30 mouse cellular contexts compared by ENCODE assay signal in genomic region chrX:157691186-157691585, GRCm38 (mm10). TPM values are rescaled to one million over a fixed set of nuclear protein-coding genes. Genes with fewer than 3 reads are reported as not detected.
A peak's percentile ranks its signal among the peaks of the same experiment; 100 is the strongest.
DNase-seq lines count a peak whose midpoint lies in the region; ATAC-seq and TF ChIP-seq lines count a peak whose summit lies in the region.
"Had no signal": no experiment of that assay in that cellular context is flagged by ENCODE, and none has a peak within 500 bp of the region (broad histone marks: within the 10 kb centered on the region; RNA-seq: fewer than 3 reads in every experiment).

No protein-coding gene starts in this region.

- H3K9me3 ChIP-seq in lung, embryonic 14.5 days (ENCODE audit: low read depth, low read length) = no peaks in the 10 kb centered on the region
- H3K9me3 ChIP-seq in lung, postnatal 0 days (ENCODE audit: low read length) = no peaks in the 10 kb centered on the region
- H3K9me3 ChIP-seq: embryonic facial prominence, embryonic 15.5 days; heart, embryonic 12.5 days; heart, embryonic 15.5 days; hindbrain, embryonic 10.5 days; hindbrain, embryonic 13.5 days; intestine, embryonic 15.5 days had no signal

- intact Hi-C loops in gastrocnemius, postnatal 36 days (cut with DNase I) = no loop called here

- DNase-seq in adrenal gland, postnatal 14 days = peak; percentile 28
- no peak for DNase-seq in adrenal gland, adult 8-10 months
- DNase-seq in lung, embryonic 14.5 days = peak; percentile 22
- no peak for DNase-seq in lung, postnatal 0 days (ENCODE audit: low spot score)
- DNase-seq in brain, embryonic 14.5 days (ENCODE audit: low read depth) = peak; percentile 7
- DNase-seq in gastrocnemius, postnatal 36 days = no peak
- DNase-seq: cerebellum, adult 11-12 months; cerebellum, adult 8-10 months; cerebellum, postnatal 10 days; cerebellum, postnatal 36 days; embryo, embryonic 11 days; forebrain, postnatal 0 days; gastrocnemius, adult 2 months; gastrocnemius, postnatal 14 days; heart, adult 18-20 months; heart, postnatal 10 days; heart, postnatal 36 days; kidney, adult 11 months had no signal

- H3K4me1 ChIP-seq in lung, embryonic 14.5 days (ENCODE audit: insufficient read depth) = no peaks in the 10 kb centered on the region
- no peaks in the 10 kb centered on the region for H3K4me1 ChIP-seq in lung, postnatal 0 days (ENCODE audit: insufficient read depth, low read depth, low read length)
- H3K4me1 ChIP-seq: embryonic facial prominence, embryonic 15.5 days; heart, embryonic 12.5 days; heart, embryonic 15.5 days; hindbrain, embryonic 10.5 days; hindbrain, embryonic 13.5 days; intestine, embryonic 15.5 days had no signal

- no peak overlapping the region for H3K4me3 ChIP-seq in lung, embryonic 14.5 days (ENCODE audit: low read depth, low read length)
- no peak overlapping the region for H3K4me3 ChIP-seq in lung, postnatal 0 days (ENCODE audit: low read depth, low read length)
- H3K4me3 ChIP-seq: embryonic facial prominence, embryonic 15.5 days; gastrocnemius, adult 2 months; heart, embryonic 12.5 days; heart, embryonic 15.5 days; hindbrain, embryonic 10.5 days; hindbrain, embryonic 13.5 days; intestine, embryonic 15.5 days had no signal

- 45% methylated on average over 4 of the region's 4 CpGs for WGBS in lung, embryonic 14.5 days
- WGBS in lung, postnatal 0 days = 56% methylated on average over 4 of the region's 4 CpGs

- TF ChIP-seq CTCF in lung, embryonic 14.5 days (IDR thresholded peaks at IDR 0.05; ENCODE audit: low read depth) = no peak
- TF ChIP-seq CTCF in lung, postnatal 0 days (IDR thresholded peaks at IDR 0.05) = no peak
- no peak for TF ChIP-seq CTCF in brain, embryonic 14.5 days (IDR thresholded peaks at IDR 0.05; ENCODE audit: borderline replicate concordance, extremely low read depth, insufficient read depth, insufficient read length)

- H3K27me3 ChIP-seq in lung, embryonic 14.5 days (ENCODE audit: insufficient read depth, low read length) = no peaks in the 10 kb centered on the region
- no peaks in the 10 kb centered on the region for H3K27me3 ChIP-seq in lung, postnatal 0 days (replicated peaks; ENCODE audit: insufficient read depth, low read length)
- H3K27me3 ChIP-seq: embryonic facial prominence, embryonic 15.5 days; heart, embryonic 12.5 days; heart, embryonic 15.5 days; hindbrain, embryonic 13.5 days; intestine, embryonic 15.5 days had no signal

- no peak for TF ChIP-seq EP300 in lung, postnatal 0 days (IDR thresholded peaks at IDR 0.05)

- H3K27ac ChIP-seq in lung, embryonic 14.5 days (ENCODE audit: low read depth) = no peak overlapping the region
- no peak overlapping the region for H3K27ac ChIP-seq in lung, postnatal 0 days (ENCODE audit: low read length)
- H3K27ac ChIP-seq: embryonic facial prominence, embryonic 15.5 days; gastrocnemius, adult 2 months; heart, embryonic 15.5 days; hindbrain, embryonic 10.5 days; hindbrain, embryonic 13.5 days; intestine, embryonic 15.5 days had no signal

- H3K36me3 ChIP-seq in lung, embryonic 14.5 days (ENCODE audit: insufficient read depth) = no peaks in the 10 kb centered on the region
- H3K36me3 ChIP-seq in lung, postnatal 0 days (ENCODE audit: insufficient read depth, low read length) = no peaks in the 10 kb centered on the region
- H3K36me3 ChIP-seq: embryonic facial prominence, embryonic 15.5 days; heart, embryonic 12.5 days; heart, embryonic 15.5 days; hindbrain, embryonic 10.5 days; hindbrain, embryonic 13.5 days; intestine, embryonic 15.5 days had no signal

- H3K9ac ChIP-seq in lung, embryonic 14.5 days = no peak overlapping the region
- H3K9ac ChIP-seq in lung, postnatal 0 days (replicated peaks; ENCODE audit: low read depth) = no peak overlapping the region
- H3K9ac ChIP-seq: embryonic facial prominence, embryonic 15.5 days; forebrain, postnatal 0 days; heart, embryonic 12.5 days; heart, embryonic 15.5 days; hindbrain, embryonic 13.5 days; intestine, embryonic 15.5 days had no signal

- TF ChIP-seq POLR2A in brain, embryonic 14.5 days (IDR thresholded peaks at IDR 0.05; ENCODE audit: borderline replicate concordance, extremely low read depth, insufficient read depth, insufficient read length, poor library complexity, severe bottlenecking) = no peak

- H3K4me2 ChIP-seq in lung, embryonic 14.5 days = no peak overlapping the region
- no peak overlapping the region for H3K4me2 ChIP-seq in lung, postnatal 0 days (replicated peaks; ENCODE audit: low read depth, low read length)
- H3K4me2 ChIP-seq: embryonic facial prominence, embryonic 15.5 days; heart, embryonic 12.5 days; heart, embryonic 15.5 days; hindbrain, embryonic 13.5 days; intestine, embryonic 15.5 days had no signal

- ATAC-seq in lung, embryonic 14.5 days (ENCODE audit: insufficient read depth) = no peak
- no peak for ATAC-seq in lung, postnatal 0 days
- ATAC-seq: CD4-positive, CD25-positive, alpha-beta regulatory T cell, adult 4 months; forebrain, embryonic 14.5 days; forebrain, postnatal 0 days; hindbrain, embryonic 16.5 days; intestine, embryonic 15.5 days had no signal

RNA-seq across cellular contexts. Expression of gene Smpx, which starts 7.5 kb away (rescaled TPM):
- total RNA-seq in adrenal gland, postnatal 14 days (2021) = 17.2 TPM in 2 replicates
- 10 to 100 TPM; 22.5 to 44.3 (median 31.5) TPM for total RNA-seq in adrenal gland, adult 8-10 months (2022)
- polyA plus RNA-seq in lung, embryonic 14.5 days (2014; fragmentation: Nextera tagmentation; extraction: Ambion mirVana) = 33.0 and 35.3 TPM in 2 replicates
- polyA plus RNA-seq in lung, postnatal 0 days (2015; fragmentation: Nextera tagmentation; extraction: Ambion mirVana) = 12.4 and 13.4 TPM in 2 replicates
- polyA plus RNA-seq in brain, embryonic 14.5 days (2012; rRNA removed) = 0.19 and 0.20 TPM in 2 replicates
- total RNA-seq in gastrocnemius, postnatal 36 days (2021) = 100 to 1,000 TPM; 281 to 289 TPM
- total RNA-seq: forebrain, postnatal 0 days; MEL had no signal
- polyA plus RNA-seq: CD4-positive, CD25-positive, alpha-beta regulatory T cell, adult 4 months; cortical plate, adult 2 months; forebrain, embryonic 11.5 days; forebrain, embryonic 14.5 days; forebrain, postnatal 0 days; hindbrain, embryonic 10.5 days; hindbrain, embryonic 16.5 days had no signal

Comparison
In these comparisons a context has a peak if more than half of its experiments do, and no peak if none do; other contexts are left out.
1. DNase-seq: peak in adrenal gland, postnatal 14 days (single experiment), lung, embryonic 14.5 days (single experiment) and brain, embryonic 14.5 days (single experiment); none in adrenal gland, adult 8-10 months (single experiment), lung, postnatal 0 days (single experiment) and gastrocnemius, postnatal 36 days (0 of 2).
2. RNA of gene Smpx, which starts 7.5 kb away (total RNA-seq): 281 to 289 TPM in gastrocnemius, postnatal 36 days; 22.5 to 44.3 TPM in adrenal gland, adult 8-10 months and 17.2 TPM in adrenal gland, postnatal 14 days; every median in the first group is over 4 times any median in the second.